Mouse (Mus musculus) testis, adult 2 months (tissue): ENCODE measurements around the gene Steap4.

Experiments
- CTCF ChIP-seq: fragments of 200-500 bp; IDR thresholded peaks from 2 replicates; pipeline ENCODE4 v1.5.1; 2012; ENCODE audit warnings: low read depth, mild to moderate bottlenecking, inconsistent platforms, low read length, moderate library complexity; ENCODE audit not compliant: control insufficient read depth, insufficient read depth, insufficient replicate concordance
- POLR2A ChIP-seq: fragments of 200-500 bp; IDR thresholded peaks from 2 replicates; pipeline ENCODE4 v1.6.1; 2012; ENCODE audit warnings: low read depth, mild to moderate bottlenecking, inconsistent platforms, low read length, moderate library complexity; ENCODE audit not compliant: control insufficient read depth

DNA sequence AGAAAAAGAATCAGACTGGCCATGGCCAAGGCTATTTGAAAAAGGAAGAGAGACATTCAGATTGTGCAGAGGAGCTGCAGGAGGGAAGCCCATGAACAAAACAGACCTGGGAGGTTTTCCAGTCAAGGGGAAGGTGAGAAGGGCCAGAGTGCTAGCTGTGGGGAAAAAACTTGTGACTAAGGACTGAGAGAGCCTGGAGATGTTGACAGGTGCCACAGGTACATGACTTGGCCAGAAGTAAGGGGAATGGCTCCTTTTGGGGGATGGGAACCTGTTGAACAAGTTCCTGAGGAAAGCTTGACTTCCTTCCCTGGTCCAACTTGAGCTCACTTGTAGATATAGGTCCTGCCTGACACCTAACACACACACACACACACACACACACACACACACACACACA, 42.6 kb downstream of the Steap4 start:
- TF ChIP-seq POLR2A (no peak), CTCF (no peak)
